23 mouse cellular contexts compared by ENCODE assay signal in the genomic region with DNA sequence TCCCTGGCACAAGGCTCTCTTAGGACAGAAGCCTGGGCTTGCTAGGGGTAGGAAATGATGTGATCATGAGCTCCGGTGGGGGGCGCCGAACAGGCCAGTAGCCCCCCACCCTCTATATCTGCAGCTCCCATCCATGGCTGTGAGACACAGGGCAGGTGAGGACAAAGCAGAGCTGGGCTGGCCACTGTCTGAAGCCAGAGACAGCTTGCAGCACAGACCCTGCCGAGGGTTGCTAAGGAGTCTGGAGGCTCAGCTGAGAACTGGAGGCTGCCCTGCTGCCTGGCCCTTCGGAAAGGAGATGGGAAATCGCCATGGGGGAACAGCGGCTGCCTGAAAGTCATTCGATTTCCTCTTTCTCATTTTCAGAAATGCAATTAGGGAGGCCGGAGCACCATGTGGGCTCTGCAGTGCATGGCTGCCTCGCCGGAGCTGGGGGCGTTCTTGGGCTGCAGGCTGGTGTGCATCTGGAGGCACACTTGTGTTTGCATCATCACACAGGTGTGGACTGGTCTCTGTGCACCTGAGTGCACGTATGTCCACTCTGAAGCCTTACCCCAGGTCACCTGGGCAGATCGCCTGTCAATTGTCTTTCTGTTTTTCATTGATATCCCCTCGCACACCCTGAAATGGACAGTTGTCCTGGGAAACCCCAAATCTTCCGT. TPM values are rescaled to one million over a fixed set of nuclear protein-coding genes. Genes with fewer than 3 reads are reported as not detected.
DNase-seq lines count a peak whose midpoint lies in the region; ATAC-seq and TF ChIP-seq lines count a peak whose summit lies in the region.
"Had no signal": no experiment of that assay in that cellular context is flagged by ENCODE, and none has a peak within 500 bp of the region (broad histone marks: within the 10 kb centered on the region; RNA-seq: fewer than 3 reads in every experiment).

No protein-coding gene starts in this region.

- TF ChIP-seq CTCF in lung, adult 2 months (IDR thresholded peaks at IDR 0.05; ENCODE audit: insufficient read depth, low read length): no peak

- H3K9me3 ChIP-seq in kidney, embryonic 16.5 days (ENCODE audit: low read length): no peaks in the 10 kb centered on the region
- no peaks in the 10 kb centered on the region for H3K9me3 ChIP-seq in neural tube, embryonic 13.5 days
- H3K9me3 ChIP-seq in neural tube, embryonic 15.5 days (replicated peaks): no peaks in the 10 kb centered on the region
- no peaks in the 10 kb centered on the region for H3K9me3 ChIP-seq in hindbrain, embryonic 13.5 days
- H3K9me3 ChIP-seq: embryonic facial prominence, embryonic 15.5 days; forebrain, embryonic 15.5 days; heart, embryonic 10.5 days; kidney, embryonic 15.5 days; liver, embryonic 15.5 days had no signal

- no peak overlapping the region for H3K4me2 ChIP-seq in kidney, embryonic 16.5 days (replicated peaks; ENCODE audit: low read depth, low read length)
- no peak overlapping the region for H3K4me2 ChIP-seq in neural tube, embryonic 13.5 days
- no peak overlapping the region for H3K4me2 ChIP-seq in neural tube, embryonic 15.5 days
- no peak overlapping the region for H3K4me2 ChIP-seq in hindbrain, embryonic 13.5 days
- H3K4me2 ChIP-seq: embryonic facial prominence, embryonic 15.5 days; forebrain, embryonic 15.5 days; kidney, embryonic 15.5 days; liver, embryonic 15.5 days had no signal

- TF ChIP-seq POLR2A in lung, adult 2 months (IDR thresholded peaks at IDR 0.05; ENCODE audit: borderline replicate concordance, extremely low read depth, low read depth, low read length): no peak

- no peaks in the 10 kb centered on the region for H3K27me3 ChIP-seq in kidney, embryonic 16.5 days (ENCODE audit: insufficient read depth, low read length)
- no peaks in the 10 kb centered on the region; the same call in 1 of the 2 replicates for H3K27me3 ChIP-seq in neural tube, embryonic 13.5 days
- H3K27me3 ChIP-seq in neural tube, embryonic 15.5 days (replicated peaks): no peaks in the 10 kb centered on the region
- no peaks in the 10 kb centered on the region for H3K27me3 ChIP-seq in hindbrain, embryonic 13.5 days
- H3K27me3 ChIP-seq: embryonic facial prominence, embryonic 15.5 days; forebrain, embryonic 15.5 days; liver, embryonic 15.5 days had no signal

- DNase-seq in kidney, adult 8-10 months: no peak
- DNase-seq in lung, adult 2 months: no peak
- no peak for DNase-seq in ovary, postnatal 10 days (ENCODE audit: low spot score)
- DNase-seq: cerebellum, adult 11-12 months; cerebellum, postnatal 25 days; heart, postnatal 10 days; kidney, postnatal 4 days; layer of hippocampus, adult 9-11 months; liver; right cerebral cortex, postnatal 25 days; spleen, adult 18-20 months had no signal

- WGBS in kidney, embryonic 16.5 days: 69% methylated on average over 16 of the region's 16 CpGs
- WGBS in neural tube, embryonic 13.5 days: 69% methylated on average over 16 of the region's 16 CpGs
- WGBS in neural tube, embryonic 15.5 days: 74% methylated on average over 16 of the region's 16 CpGs
- WGBS in hindbrain, embryonic 13.5 days: 69% methylated on average over 16 of the region's 16 CpGs
- 81% methylated on average over 16 of the region's 16 CpGs for WGBS in lung, adult 2 months

- no peak overlapping the region for H3K9ac ChIP-seq in kidney, embryonic 16.5 days (replicated peaks; ENCODE audit: low read length)
- H3K9ac ChIP-seq in neural tube, embryonic 13.5 days: no peak overlapping the region
- no peak overlapping the region; the same call in 1 of the 2 replicates for H3K9ac ChIP-seq in neural tube, embryonic 15.5 days (replicated peaks)
- no peak overlapping the region for H3K9ac ChIP-seq in hindbrain, embryonic 13.5 days
- H3K9ac ChIP-seq: embryonic facial prominence, embryonic 15.5 days; forebrain, embryonic 15.5 days; kidney, embryonic 15.5 days; liver, embryonic 15.5 days had no signal

- H3K4me1 ChIP-seq in kidney, embryonic 16.5 days (ENCODE audit: insufficient read depth, low read length): no peaks in the 10 kb centered on the region
- peaks cover 6% of the 10 kb centered on the region for H3K4me1 ChIP-seq in neural tube, embryonic 13.5 days (replicated peaks)
- H3K4me1 ChIP-seq in neural tube, embryonic 15.5 days: no peaks in the 10 kb centered on the region
- H3K4me1 ChIP-seq in hindbrain, embryonic 13.5 days (replicated peaks): peaks cover 11% of the 10 kb centered on the region
- H3K4me1 ChIP-seq in lung, adult 2 months (ENCODE audit: control insufficient read depth, insufficient read depth, low read length): no peaks in the 10 kb centered on the region
- H3K4me1 ChIP-seq: forebrain, embryonic 15.5 days; heart, embryonic 10.5 days; liver, embryonic 15.5 days had no signal

- no peak overlapping the region for H3K4me3 ChIP-seq in kidney, embryonic 16.5 days (ENCODE audit: low read length)
- no peak overlapping the region for H3K4me3 ChIP-seq in neural tube, embryonic 13.5 days
- no peak overlapping the region for H3K4me3 ChIP-seq in neural tube, embryonic 15.5 days (replicated peaks)
- H3K4me3 ChIP-seq in hindbrain, embryonic 13.5 days: no peak overlapping the region
- no peak overlapping the region for H3K4me3 ChIP-seq in lung, adult 2 months (replicated peaks; ENCODE audit: extremely low read depth, low read depth, low read length)
- H3K4me3 ChIP-seq: embryonic facial prominence, embryonic 15.5 days; forebrain, embryonic 15.5 days; heart, embryonic 10.5 days; kidney, embryonic 15.5 days; left cerebral cortex, adult 2 months; liver, embryonic 15.5 days had no signal

- ATAC-seq in kidney, embryonic 16.5 days (ENCODE audit: low FRiP score, low TSS enrichment): 0 out of 2 replicates have a peak, but pooled peaks have one; percentile 23
- no peak; the same call in 1 of the 2 replicates for ATAC-seq in neural tube, embryonic 13.5 days (ENCODE audit: low read depth)
- no peak for ATAC-seq in neural tube, embryonic 15.5 days (ENCODE audit: low FRiP score)
- ATAC-seq in hindbrain, embryonic 13.5 days (ENCODE audit: low FRiP score): peak; percentile 79
- ATAC-seq: forebrain, embryonic 15.5 days; intestine, postnatal 0 days had no signal

- no peaks in the 10 kb centered on the region for H3K36me3 ChIP-seq in kidney, embryonic 16.5 days (ENCODE audit: insufficient read depth, low read length)
- H3K36me3 ChIP-seq in neural tube, embryonic 13.5 days: no peaks in the 10 kb centered on the region
- no peaks in the 10 kb centered on the region for H3K36me3 ChIP-seq in neural tube, embryonic 15.5 days
- no peaks in the 10 kb centered on the region for H3K36me3 ChIP-seq in hindbrain, embryonic 13.5 days
- H3K36me3 ChIP-seq: embryonic facial prominence, embryonic 15.5 days; forebrain, embryonic 15.5 days; heart, embryonic 10.5 days; kidney, embryonic 15.5 days; liver, embryonic 15.5 days had no signal

- no peak overlapping the region for H3K27ac ChIP-seq in kidney, embryonic 16.5 days (ENCODE audit: low read length)
- 0 out of 2 replicates have a peak overlapping the region, but pooled peaks have one; percentile 18 for H3K27ac ChIP-seq in neural tube, embryonic 13.5 days (replicated peaks)
- no peak overlapping the region for H3K27ac ChIP-seq in neural tube, embryonic 15.5 days (replicated peaks)
- peak overlapping the region; percentile 62 for H3K27ac ChIP-seq in hindbrain, embryonic 13.5 days
- H3K27ac ChIP-seq: embryonic facial prominence, embryonic 15.5 days; forebrain, embryonic 15.5 days; heart, embryonic 10.5 days; kidney, embryonic 15.5 days; left cerebral cortex, adult 2 months; liver, embryonic 15.5 days; macrophage had no signal

RNA-seq across cellular contexts. Expression of a gene that starts 8.9 kb away (rescaled TPM):
- 4.7 and 5.7 TPM in 2 replicates for polyA plus RNA-seq in kidney, embryonic 16.5 days (2015; fragmentation: Nextera tagmentation; extraction: Ambion mirVana)
- 3.7 and 4.8 TPM in 2 replicates for polyA plus RNA-seq in neural tube, embryonic 13.5 days (2015; fragmentation: Nextera tagmentation; extraction: Ambion mirVana)
- polyA plus RNA-seq in neural tube, embryonic 15.5 days (2015; fragmentation: Nextera tagmentation; extraction: Ambion mirVana): 4.7 and 5.6 TPM in 2 replicates
- polyA plus RNA-seq in hindbrain, embryonic 13.5 days (2015; fragmentation: Nextera tagmentation; extraction: Ambion mirVana): 3.4 and 3.8 TPM in 2 replicates
- polyA plus RNA-seq in lung, adult 2 months (2012; rRNA removed): 27.4 and 32.8 TPM in 2 replicates
- polyA plus RNA-seq: macrophage had no signal

Comparison
In these comparisons a context has a peak if more than half of its experiments do, and no peak if none do; other contexts are left out.
1. H3K27ac ChIP-seq: peak in neural tube, embryonic 13.5 days (single experiment) and hindbrain, embryonic 13.5 days (single experiment); none in kidney, embryonic 16.5 days (single experiment) and neural tube, embryonic 15.5 days (single experiment).
2. ATAC-seq: peak in kidney, embryonic 16.5 days (single experiment) and hindbrain, embryonic 13.5 days (single experiment); none in neural tube, embryonic 13.5 days (single experiment) and neural tube, embryonic 15.5 days (single experiment).